34 mouse cellular contexts compared by ENCODE assay signal in genomic region chr9:64323976-64324375, GRCm38 (mm10).
"Had no signal": no experiment of that assay in that cellular context is flagged by ENCODE, and none has a peak within 500 bp of the region (broad histone marks: within the 10 kb centered on the region; RNA-seq: fewer than 3 reads in every experiment).

No protein-coding gene starts in this region.

- H3K4me1 ChIP-seq: heart, embryonic 13.5 days; heart, embryonic 15.5 days; hindbrain, embryonic 10.5 days; hindbrain, embryonic 12.5 days; hindbrain, embryonic 13.5 days; hindbrain, embryonic 15.5 days; intestine, embryonic 15.5 days; kidney, embryonic 15.5 days had no signal

- H3K27me3 ChIP-seq: heart, embryonic 12.5 days; heart, embryonic 13.5 days; heart, embryonic 15.5 days; hindbrain, embryonic 12.5 days; hindbrain, embryonic 13.5 days; hindbrain, embryonic 15.5 days; intestine, embryonic 15.5 days; kidney, embryonic 15.5 days had no signal

- H3K9ac ChIP-seq: heart, embryonic 12.5 days; heart, embryonic 13.5 days; heart, embryonic 15.5 days; hindbrain, embryonic 12.5 days; hindbrain, embryonic 13.5 days; hindbrain, embryonic 14.5 days; hindbrain, embryonic 15.5 days; intestine, embryonic 15.5 days; kidney, embryonic 15.5 days had no signal

- DNase-seq: heart, postnatal 14 days; heart, postnatal 36 days; heart, postnatal 4 days; kidney, adult 11 months; kidney, adult 18-20 months; kidney, adult 2 months; kidney, adult 8-10 months; kidney, adult 9 months; kidney, postnatal 10 days; kidney, postnatal 14 days; kidney, postnatal 25 days; kidney, postnatal 36 days; kidney, postnatal 4 days; layer of hippocampus, adult 9-11 months; layer of hippocampus, postnatal 36 days had no signal

- H3K4me3 ChIP-seq: heart, embryonic 10.5 days; heart, embryonic 12.5 days; heart, embryonic 13.5 days; heart, embryonic 15.5 days; hindbrain, embryonic 10.5 days; hindbrain, embryonic 12.5 days; hindbrain, embryonic 13.5 days; hindbrain, embryonic 15.5 days; intestine, embryonic 15.5 days; kidney, embryonic 15.5 days; layer of hippocampus, adult 2 months had no signal

- ATAC-seq: hindbrain, embryonic 16.5 days; hindbrain, postnatal 0 days; inflammation-experienced regulatory T-cells, adult 6 months; intestine, embryonic 15.5 days; intestine, embryonic 16.5 days; intestine, postnatal 0 days had no signal

- H3K4me2 ChIP-seq: heart, embryonic 11.5 days; heart, embryonic 12.5 days; heart, embryonic 13.5 days; heart, embryonic 15.5 days; hindbrain, embryonic 12.5 days; hindbrain, embryonic 13.5 days; hindbrain, embryonic 14.5 days; hindbrain, embryonic 15.5 days; intestine, embryonic 15.5 days; kidney, embryonic 15.5 days had no signal

- H3K9me3 ChIP-seq: heart, embryonic 10.5 days; heart, embryonic 12.5 days; heart, embryonic 13.5 days; heart, embryonic 15.5 days; hindbrain, embryonic 10.5 days; hindbrain, embryonic 12.5 days; hindbrain, embryonic 13.5 days; hindbrain, embryonic 15.5 days; intestine, embryonic 15.5 days; kidney, embryonic 15.5 days had no signal

- H3K27ac ChIP-seq: heart, embryonic 10.5 days; heart, embryonic 13.5 days; heart, embryonic 15.5 days; hindbrain, embryonic 10.5 days; hindbrain, embryonic 12.5 days; hindbrain, embryonic 13.5 days; hindbrain, embryonic 14.5 days; hindbrain, embryonic 15.5 days; hindbrain, postnatal 0 days; intestine, embryonic 15.5 days; kidney, embryonic 15.5 days; kidney, postnatal 0 days; layer of hippocampus, adult 2 months had no signal
